In genomic region chr7:126636733-126637520, GRCm38 (mm10) we compare ENCODE assay signal across 9 mouse cellular contexts. TPM values are rescaled to one million over a fixed set of nuclear protein-coding genes. Genes with fewer than 3 reads are reported as not detected.
DNase-seq lines count a peak whose midpoint lies in the region; ATAC-seq and TF ChIP-seq lines count a peak whose summit lies in the region.
"Had no signal": no experiment of that assay in that cellular context is flagged by ENCODE, and none has a peak within 500 bp of the region (broad histone marks: within the 10 kb centered on the region; RNA-seq: fewer than 3 reads in every experiment).

No protein-coding gene starts in this region.

- H3K27ac ChIP-seq in heart, embryonic 11.5 days (ENCODE audit: low read depth, low read length): no peak overlapping the region
- H3K27ac ChIP-seq in embryonic facial prominence, embryonic 14.5 days (replicated peaks; ENCODE audit: low read depth, low read length): no peak overlapping the region
- no peak overlapping the region for H3K27ac ChIP-seq in forebrain, embryonic 15.5 days (replicated peaks)
- H3K27ac ChIP-seq: liver, embryonic 13.5 days had no signal

- no peaks in the 10 kb centered on the region for H3K9me3 ChIP-seq in heart, embryonic 11.5 days (replicated peaks; ENCODE audit: control insufficient read depth, low read length)
- no peaks in the 10 kb centered on the region for H3K9me3 ChIP-seq in G1E (replicated peaks)
- H3K9me3 ChIP-seq in embryonic facial prominence, embryonic 14.5 days (ENCODE audit: control insufficient read depth, low read length): no peaks in the 10 kb centered on the region
- H3K9me3 ChIP-seq in forebrain, embryonic 15.5 days: no peaks in the 10 kb centered on the region
- H3K9me3 ChIP-seq: liver, embryonic 13.5 days had no signal

- H3K4me2 ChIP-seq in heart, embryonic 11.5 days: no peak overlapping the region
- no peak overlapping the region for H3K4me2 ChIP-seq in embryonic facial prominence, embryonic 14.5 days (ENCODE audit: low read depth, low read length)
- no peak overlapping the region for H3K4me2 ChIP-seq in forebrain, embryonic 15.5 days (replicated peaks)
- H3K4me2 ChIP-seq: liver, embryonic 13.5 days had no signal

- no peaks in the 10 kb centered on the region for H3K36me3 ChIP-seq in heart, embryonic 11.5 days (ENCODE audit: control insufficient read depth, insufficient read depth, low read length)
- no peaks in the 10 kb centered on the region for H3K36me3 ChIP-seq in G1E (replicated peaks)
- H3K36me3 ChIP-seq in embryonic facial prominence, embryonic 14.5 days (ENCODE audit: control insufficient read depth, insufficient read depth, low read length): no peaks in the 10 kb centered on the region
- no peaks in the 10 kb centered on the region for H3K36me3 ChIP-seq in forebrain, embryonic 15.5 days
- H3K36me3 ChIP-seq: liver, embryonic 13.5 days had no signal

- peak; percentile 55 for DNase-seq in heart, postnatal 10 days
- peak; percentile 80 for DNase-seq in 416B (ENCODE audit: low read depth)
- DNase-seq in G1E (ENCODE audit: low spot score): no peak
- peak; percentile 62 for DNase-seq in embryonic facial prominence, embryonic 14.5 days (ENCODE audit: low spot score)
- peak; percentile 32 to 37 for DNase-seq in left cerebral cortex, postnatal 14 days (ENCODE audit: low spot score in 2 of 2)
- DNase-seq: liver, embryonic 13.5 days had no signal

- WGBS in heart, embryonic 11.5 days (ENCODE audit: insufficient replicate concordance): 19% methylated on average over 4 of the region's 4 CpGs
- 16% methylated on average over 4 of the region's 4 CpGs for WGBS in embryonic facial prominence, embryonic 14.5 days
- 19% methylated on average over 4 of the region's 4 CpGs for WGBS in forebrain, embryonic 15.5 days

- H3K9ac ChIP-seq in heart, embryonic 11.5 days (ENCODE audit: low read depth, low read length): no peak overlapping the region
- H3K9ac ChIP-seq in embryonic facial prominence, embryonic 14.5 days (ENCODE audit: low read depth, low read length): no peak overlapping the region
- H3K9ac ChIP-seq in forebrain, embryonic 15.5 days (replicated peaks): no peak overlapping the region
- H3K9ac ChIP-seq: liver, embryonic 13.5 days had no signal

- H3K4me1 ChIP-seq in heart, embryonic 11.5 days (ENCODE audit: control insufficient read depth, insufficient read depth, low read length): no peaks in the 10 kb centered on the region
- H3K4me1 ChIP-seq in G1E (ENCODE audit: insufficient read depth, low read depth, low read length): peaks cover 35% of the 10 kb centered on the region
- no peaks in the 10 kb centered on the region for H3K4me1 ChIP-seq in embryonic facial prominence, embryonic 14.5 days (ENCODE audit: control insufficient read depth, insufficient read depth, low read length)
- H3K4me1 ChIP-seq in forebrain, embryonic 15.5 days: no peaks in the 10 kb centered on the region

- ATAC-seq in heart, embryonic 11.5 days (replicated peaks; ENCODE audit: insufficient number of reproducible peaks, low FRiP score, low TSS enrichment): no peak
- ATAC-seq in G1E (ENCODE audit: extremely low read depth, insufficient number of reproducible peaks, low FRiP score, poor library complexity, severe bottlenecking): no peak
- ATAC-seq in embryonic facial prominence, embryonic 14.5 days (ENCODE audit: low read depth): peak; percentile 68
- ATAC-seq in neutrophil, adult 5-6 weeks (ENCODE audit: extremely low read depth, insufficient number of reproducible peaks, low FRiP score, poor library complexity, severe bottlenecking): peak; percentile 84
- no peak for ATAC-seq in forebrain, embryonic 15.5 days (replicated peaks)

- intact Hi-C loops in heart, postnatal 10 days (cut with DNase I): loop anchor here (2.0 to 5.0 kb wide), 3 partner anchors 50 to 160 kb away; partner anchors contain the start of gene Sh2b1
- intact Hi-C loops in left cerebral cortex, postnatal 14 days (cut with DNase I): loop anchor here (2.0 kb wide), 1 partner anchor 50 kb away; no protein-coding TSS in a partner anchor

- TF ChIP-seq CTCF in G1E (IDR thresholded peaks at IDR 0.05; ENCODE audit: low read depth, low read length): peak; percentile 34; the same call in 1 of the 2 replicates

- H3K4me3 ChIP-seq in heart, embryonic 11.5 days (ENCODE audit: low read depth, low read length): no peak overlapping the region
- no peak overlapping the region for H3K4me3 ChIP-seq in G1E (ENCODE audit: low read depth, low read length)
- no peak overlapping the region for H3K4me3 ChIP-seq in embryonic facial prominence, embryonic 14.5 days (ENCODE audit: low read depth, low read length)
- no peak overlapping the region for H3K4me3 ChIP-seq in forebrain, embryonic 15.5 days
- H3K4me3 ChIP-seq: liver, embryonic 13.5 days had no signal

- H3K27me3 ChIP-seq in heart, embryonic 11.5 days (ENCODE audit: control insufficient read depth, insufficient read depth, low read length): 0 out of 2 replicates have a peak, but pooled peaks cover 3% of the 10 kb centered on the region
- peaks cover 10% of the 10 kb centered on the region; the same call in 1 of the 2 replicates for H3K27me3 ChIP-seq in G1E (ENCODE audit: insufficient read depth, low read length)
- H3K27me3 ChIP-seq in embryonic facial prominence, embryonic 14.5 days (replicated peaks; ENCODE audit: control insufficient read depth, insufficient read depth, low read length): no peaks in the 10 kb centered on the region
- no peaks in the 10 kb centered on the region; the same call in 1 of the 2 replicates for H3K27me3 ChIP-seq in forebrain, embryonic 15.5 days
- H3K27me3 ChIP-seq: liver, embryonic 13.5 days had no signal

RNA-seq across cellular contexts. Expression of gene Nupr1, which starts 6.3 kb away (rescaled TPM):
- total RNA-seq in heart, postnatal 10 days (2021): 10 to 100 TPM in 1 of 2 experiments, 1 to 10 TPM in 1; 7.2 to 10.5 TPM
- 1.2 and 2.8 TPM in 2 replicates for polyA plus RNA-seq in heart, embryonic 11.5 days (2014; fragmentation: Nextera tagmentation; extraction: Ambion mirVana)
- 13.4 and 24.8 TPM in 2 replicates for total RNA-seq in G1E (2014; fragmentation: Nextera tagmentation)
- 0.41 and 1.1 TPM in 2 replicates for total RNA-seq in G1E (2017)
- polyA plus RNA-seq in G1E (2012): 9.8 and 11.1 TPM in 2 replicates
- 29.3 and 39.9 TPM in 2 replicates for polyA plus RNA-seq in embryonic facial prominence, embryonic 14.5 days (2014; fragmentation: Nextera tagmentation; extraction: Ambion mirVana)
- 10 to 100 TPM; 11.5 to 15.9 TPM for total RNA-seq in left cerebral cortex, postnatal 14 days (2021)
- 6.9 and 9.5 TPM in 2 replicates for total RNA-seq in neutrophil, adult 5-6 weeks (2017)
- polyA plus RNA-seq in forebrain, embryonic 15.5 days (2015; fragmentation: Nextera tagmentation; extraction: Ambion mirVana): 4.9 and 5.9 TPM in 2 replicates

RNA-seq across cellular contexts. Expression of gene Sgf29, which starts 12.2 kb away (rescaled TPM):
- 10 to 100 TPM; 26.0 to 32.0 TPM for total RNA-seq in heart, postnatal 10 days (2021)
- polyA plus RNA-seq in heart, embryonic 11.5 days (2014; fragmentation: Nextera tagmentation; extraction: Ambion mirVana): 24.7 and 28.9 TPM in 2 replicates
- total RNA-seq in G1E (2014; fragmentation: Nextera tagmentation): 159 and 175 TPM in 2 replicates
- total RNA-seq in G1E (2017): 36.8 and 57.3 TPM in 2 replicates
- 61.3 and 124 TPM in 2 replicates for polyA plus RNA-seq in G1E (2012)
- polyA plus RNA-seq in embryonic facial prominence, embryonic 14.5 days (2014; fragmentation: Nextera tagmentation; extraction: Ambion mirVana): 40.8 and 45.4 TPM in 2 replicates
- 10 to 100 TPM; 32.0 to 33.8 TPM for total RNA-seq in left cerebral cortex, postnatal 14 days (2021)
- 43.8 and 56.5 TPM in 2 replicates for total RNA-seq in neutrophil, adult 5-6 weeks (2017)
- 54.7 and 55.4 TPM in 2 replicates for polyA plus RNA-seq in forebrain, embryonic 15.5 days (2015; fragmentation: Nextera tagmentation; extraction: Ambion mirVana)

RNA-seq across cellular contexts. Expression of gene Sult1a1, which starts 39.3 kb away (rescaled TPM):
- total RNA-seq in heart, postnatal 10 days (2021): 10 to 100 TPM; 12.0 to 32.5 TPM
- polyA plus RNA-seq in heart, embryonic 11.5 days (2014; fragmentation: Nextera tagmentation; extraction: Ambion mirVana): 2.4 and 2.5 TPM in 2 replicates
- total RNA-seq in G1E (2014; fragmentation: Nextera tagmentation) (not detected in 2 replicates), G1E (2017) (0.12 and 0.33 TPM in 2 replicates)
- polyA plus RNA-seq in G1E (2012): not detected in 2 replicates
- 13.5 and 17.9 TPM in 2 replicates for polyA plus RNA-seq in embryonic facial prominence, embryonic 14.5 days (2014; fragmentation: Nextera tagmentation; extraction: Ambion mirVana)
- total RNA-seq in left cerebral cortex, postnatal 14 days (2021): 10 to 100 TPM in 1 of 2 experiments, 1 to 10 TPM in 1; 6.7 to 12.7 TPM
- total RNA-seq in neutrophil, adult 5-6 weeks (2017): 0.93 and 1.1 TPM in 2 replicates
- polyA plus RNA-seq in forebrain, embryonic 15.5 days (2015; fragmentation: Nextera tagmentation; extraction: Ambion mirVana): 2.8 TPM in 2 replicates

RNA-seq across cellular contexts. Expression of gene Il27, which starts 42.2 kb away (rescaled TPM):
- total RNA-seq in heart, postnatal 10 days (2021): not detected
- polyA plus RNA-seq in heart, embryonic 11.5 days (2014; fragmentation: Nextera tagmentation; extraction: Ambion mirVana): not detected in 2 replicates
- total RNA-seq in G1E (2014; fragmentation: Nextera tagmentation) (not detected in 2 replicates), G1E (2017) (not detected in 2 replicates)
- not detected in 2 replicates for polyA plus RNA-seq in G1E (2012)
- not detected in 2 replicates for polyA plus RNA-seq in embryonic facial prominence, embryonic 14.5 days (2014; fragmentation: Nextera tagmentation; extraction: Ambion mirVana)
- total RNA-seq in left cerebral cortex, postnatal 14 days (2021): not detected
- total RNA-seq in neutrophil, adult 5-6 weeks (2017): 0.86 and 1.4 TPM in 2 replicates
- polyA plus RNA-seq in forebrain, embryonic 15.5 days (2015; fragmentation: Nextera tagmentation; extraction: Ambion mirVana): not detected in 2 replicates
- polyA plus RNA-seq: liver, embryonic 13.5 days had no signal

RNA-seq across cellular contexts. Expression of gene Cln3, which starts 51.3 kb away (rescaled TPM):
- 10 to 100 TPM; 14.7 to 16.6 TPM for total RNA-seq in heart, postnatal 10 days (2021)
- polyA plus RNA-seq in heart, embryonic 11.5 days (2014; fragmentation: Nextera tagmentation; extraction: Ambion mirVana): 16.3 and 19.7 TPM in 2 replicates
- total RNA-seq in G1E (2014; fragmentation: Nextera tagmentation) (27.9 and 35.1 TPM in 2 replicates), G1E (2017) (49.9 and 52.7 TPM in 2 replicates)
- 10.9 and 15.4 TPM in 2 replicates for polyA plus RNA-seq in G1E (2012)
- polyA plus RNA-seq in embryonic facial prominence, embryonic 14.5 days (2014; fragmentation: Nextera tagmentation; extraction: Ambion mirVana): 27.8 and 31.8 TPM in 2 replicates
- total RNA-seq in left cerebral cortex, postnatal 14 days (2021): 10 to 100 TPM; 20.4 to 21.5 TPM
- 97.2 and 102 TPM in 2 replicates for total RNA-seq in neutrophil, adult 5-6 weeks (2017)
- polyA plus RNA-seq in forebrain, embryonic 15.5 days (2015; fragmentation: Nextera tagmentation; extraction: Ambion mirVana): 31.7 and 34.3 TPM in 2 replicates

Comparison
In these comparisons a context has a peak if more than half of its experiments do, and no peak if none do; other contexts are left out.
1. ATAC-seq: peak in embryonic facial prominence, embryonic 14.5 days (single experiment) and neutrophil, adult 5-6 weeks (single experiment); none in heart, embryonic 11.5 days (single experiment), G1E (single experiment) and forebrain, embryonic 15.5 days (single experiment).